Mouse (Mus musculus): ENCODE data around the gene Mta3. TPM values are rescaled to one million over a fixed set of nuclear protein-coding genes. Genes with fewer than 3 reads are reported as not detected.

Gene Mta3
- polyA plus RNA-seq (2015; fragmentation: Nextera tagmentation; extraction: Ambion mirVana) = 29.8 and 30.2 TPM in 2 replicates

GRCm38 (mm10) chr17:83706116-83706593 lies at the start of gene Mta3:
TSS of gene Mta3 (plus strand) at chr17:83706163.
- Histone ChIP-seq H3K4me3 (ENCODE audit: low read depth, low read length) (peak within 1 kb of the TSS; percentile 85), H3K4me1 (replicated peaks; ENCODE audit: control insufficient read depth, insufficient read depth, low read length) (no peaks in the 10 kb centered on the region), H3K9ac (ENCODE audit: low read depth, low read length) (peak within 1 kb of the TSS; percentile 98), H3K9me3 (ENCODE audit: control insufficient read depth) (no peaks in the 10 kb centered on the region), H3K27me3 (replicated peaks; ENCODE audit: control insufficient read depth, insufficient read depth, low read length) (no peaks in the 10 kb centered on the region), H3K27ac (ENCODE audit: low read depth, low read length) (peak within 1 kb of the TSS; percentile 97), H3K36me3 (ENCODE audit: control insufficient read depth, insufficient read depth) (peaks cover 5% of the 10 kb centered on the region), H3K4me2 (replicated peaks; ENCODE audit: low read depth) (peak within 1 kb of the TSS; percentile 99)
- ATAC-seq = peak; percentile 62
- no peak for TF ChIP-seq CTCF (IDR thresholded peaks at IDR 0.05; ENCODE audit: low read depth)
- under 1% methylated on average over 25 of the region's 56 CpGs for WGBS

- no peak for ATAC-seq
- H3K36me3 ChIP-seq (ENCODE audit: control insufficient read depth, insufficient read depth) = no peaks in the 10 kb centered on the region
- no peaks in the 10 kb centered on the region for H3K9me3 ChIP-seq (ENCODE audit: control insufficient read depth)
- H3K27ac ChIP-seq (ENCODE audit: low read depth, low read length) = no peak overlapping the region
- TF ChIP-seq CTCF (IDR thresholded peaks at IDR 0.05; ENCODE audit: low read depth) = no peak
- no peaks in the 10 kb centered on the region for H3K27me3 ChIP-seq (replicated peaks; ENCODE audit: control insufficient read depth, insufficient read depth, low read length)
- peaks cover 4% of the 10 kb centered on the region; the same call in 1 of the 2 replicates for H3K4me1 ChIP-seq (replicated peaks; ENCODE audit: control insufficient read depth, insufficient read depth, low read length)
- no peak overlapping the region for H3K4me3 ChIP-seq (ENCODE audit: low read depth, low read length)
- H3K4me2 ChIP-seq (replicated peaks; ENCODE audit: low read depth) = no peak overlapping the region
- H3K9ac ChIP-seq (ENCODE audit: low read depth, low read length) = no peak overlapping the region
- 91% methylated on average over 9 of the region's 9 CpGs for WGBS
These were observed 48.6 kb upstream of the Mta3 start for GRCm38 (mm10) chr17:83657375-83657774.

GRCm38 (mm10) chr17:83658943-83659342 lies 47.0 kb upstream of the Mta3 start:
- H3K27ac ChIP-seq (ENCODE audit: low read depth, low read length) = no peak overlapping the region

GRCm38 (mm10) chr17:83664761-83665160 lies 41.2 kb upstream of the Mta3 start:
- Histone ChIP-seq H3K27ac (ENCODE audit: low read depth, low read length) (no peak overlapping the region), H3K4me1 (replicated peaks; ENCODE audit: control insufficient read depth, insufficient read depth, low read length) (no peaks in the 10 kb centered on the region), H3K4me2 (replicated peaks; ENCODE audit: low read depth) (no peak overlapping the region), H3K36me3 (ENCODE audit: control insufficient read depth, insufficient read depth) (no peaks in the 10 kb centered on the region), H3K4me3 (ENCODE audit: low read depth, low read length) (no peak overlapping the region), H3K9ac (ENCODE audit: low read depth, low read length) (no peak overlapping the region), H3K27me3 (replicated peaks; ENCODE audit: control insufficient read depth, insufficient read depth, low read length) (no peaks in the 10 kb centered on the region), H3K9me3 (ENCODE audit: control insufficient read depth) (no peaks in the 10 kb centered on the region)
- TF ChIP-seq CTCF (IDR thresholded peaks at IDR 0.05; ENCODE audit: low read depth) = no peak
- ATAC-seq = no peak
- WGBS = 65% methylated on average over 8 of the region's 8 CpGs

More at GRCm38 (mm10) chr17:83658943-83659342, 47.0 kb upstream of the Mta3 start:
- no peaks in the 10 kb centered on the region for H3K27me3 ChIP-seq (replicated peaks; ENCODE audit: control insufficient read depth, insufficient read depth, low read length)
- no peak overlapping the region for H3K4me3 ChIP-seq (ENCODE audit: low read depth, low read length)
- 42% methylated on average over 1 of the region's 1 CpGs for WGBS
- no peaks in the 10 kb centered on the region for H3K36me3 ChIP-seq (ENCODE audit: control insufficient read depth, insufficient read depth)
- H3K9me3 ChIP-seq (ENCODE audit: control insufficient read depth) = no peaks in the 10 kb centered on the region
- no peak for TF ChIP-seq CTCF (IDR thresholded peaks at IDR 0.05; ENCODE audit: low read depth)
- ATAC-seq = no peak
- H3K4me2 ChIP-seq (replicated peaks; ENCODE audit: low read depth) = no peak overlapping the region
- no peak overlapping the region for H3K9ac ChIP-seq (ENCODE audit: low read depth, low read length)
- H3K4me1 ChIP-seq (replicated peaks; ENCODE audit: control insufficient read depth, insufficient read depth, low read length) = peaks cover 4% of the 10 kb centered on the region; the same call in 1 of the 2 replicates

GRCm38 (mm10) chr17:83666597-83667287 lies 39.2 kb upstream of the Mta3 start:
- no peak overlapping the region for H3K9ac ChIP-seq (ENCODE audit: low read depth, low read length)
- 0 out of 2 replicates have a peak, but pooled peaks have one; percentile 2 for TF ChIP-seq CTCF (IDR thresholded peaks at IDR 0.05; ENCODE audit: low read depth)
- H3K4me3 ChIP-seq (ENCODE audit: low read depth, low read length) = no peak overlapping the region
- H3K36me3 ChIP-seq (ENCODE audit: control insufficient read depth, insufficient read depth) = no peaks in the 10 kb centered on the region
- no peak overlapping the region for H3K4me2 ChIP-seq (replicated peaks; ENCODE audit: low read depth)
- no peak for ATAC-seq
- no peaks in the 10 kb centered on the region for H3K9me3 ChIP-seq (ENCODE audit: control insufficient read depth)
- H3K27ac ChIP-seq (ENCODE audit: low read depth, low read length) = no peak overlapping the region
- 70% methylated on average over 13 of the region's 13 CpGs for WGBS
- no peaks in the 10 kb centered on the region for H3K4me1 ChIP-seq (replicated peaks; ENCODE audit: control insufficient read depth, insufficient read depth, low read length)
- H3K27me3 ChIP-seq (replicated peaks; ENCODE audit: control insufficient read depth, insufficient read depth, low read length) = no peaks in the 10 kb centered on the region

GRCm38 (mm10) chr17:83667934-83668690 lies 37.9 kb upstream of the Mta3 start:
- H3K4me3 ChIP-seq (ENCODE audit: low read depth, low read length) = no peak overlapping the region
- no peak overlapping the region for H3K4me2 ChIP-seq (replicated peaks; ENCODE audit: low read depth)
- no peaks in the 10 kb centered on the region for H3K4me1 ChIP-seq (replicated peaks; ENCODE audit: control insufficient read depth, insufficient read depth, low read length)
- no peaks in the 10 kb centered on the region for H3K27me3 ChIP-seq (replicated peaks; ENCODE audit: control insufficient read depth, insufficient read depth, low read length)
- WGBS = 88% methylated on average over 3 of the region's 3 CpGs
- H3K36me3 ChIP-seq (ENCODE audit: control insufficient read depth, insufficient read depth) = no peaks in the 10 kb centered on the region
- no peak for TF ChIP-seq CTCF (IDR thresholded peaks at IDR 0.05; ENCODE audit: low read depth)
- no peak for ATAC-seq
- no peak overlapping the region for H3K9ac ChIP-seq (ENCODE audit: low read depth, low read length)
- H3K27ac ChIP-seq (ENCODE audit: low read depth, low read length) = no peak overlapping the region
- no peaks in the 10 kb centered on the region for H3K9me3 ChIP-seq (ENCODE audit: control insufficient read depth)

All from intestine, postnatal 0 days (tissue).